Mouse (Mus musculus) MEL (cell line): ENCODE results near the gene Sh3rf1. TPM values are rescaled to one million over a fixed set of nuclear protein-coding genes. Genes with fewer than 3 reads are reported as not detected.

Experiments used
- DNase-seq: peaks from one replicate; pipeline ENCODE4 v3.0.0; 2011; ENCODE audit warnings: low read depth, low spot score
- H3K27ac ChIP-seq: 2 replicates; pipeline ENCODE4 v1.5.1; 2012; ENCODE audit warnings: low read depth, mild to moderate bottlenecking, control low read depth, low read length, moderate library complexity; ENCODE audit not compliant: control insufficient read depth
- H3K27me3 ChIP-seq, 2 experiments: fragments of 150-350 bp in 1 of 2; sonication (generic) in 1 of 2; 2 replicates each; pipeline ENCODE4 v1.6.1; 2012; ENCODE audit warnings: low read length in 2 of 2, mild to moderate bottlenecking in 2 of 2, improper control_type of control experiment in 1 of 2, moderate library complexity in 1 of 2; ENCODE audit not compliant: insufficient read depth in 2 of 2, control insufficient read depth in 1 of 2
- H3K36me3 ChIP-seq, 2 experiments: 2 replicates each; pipeline ENCODE4 v1.6.1; 2012 to 2014; ENCODE audit warnings: low read length in 2 of 2, improper control_type of control experiment in 1 of 2, inconsistent platforms in 1 of 2, mild to moderate bottlenecking in 1 of 2; ENCODE audit not compliant: insufficient read depth in 2 of 2, control insufficient read depth in 1 of 2
- H3K4me1 ChIP-seq, 2 experiments: fragments of 150-350 bp in 1 of 2; sonication (generic) in 1 of 2; 2 replicates each; pipeline ENCODE4 v1.6.1; 2012; ENCODE audit warnings: low read length in 2 of 2, improper control_type of control experiment in 1 of 2, mild to moderate bottlenecking in 1 of 2; ENCODE audit not compliant: insufficient read depth in 2 of 2, control insufficient read depth in 1 of 2
- H3K4me3 ChIP-seq, 2 experiments: fragments of 150-350 bp in 1 of 2; sonication (generic) in 1 of 2; 2 replicates each; pipeline ENCODE4 v1.5.1; 2012; ENCODE audit warnings: low read depth in 2 of 2, low read length in 2 of 2, mild to moderate bottlenecking in 2 of 2, moderate library complexity in 2 of 2, control low read depth in 1 of 2, improper control_type of control experiment in 1 of 2; ENCODE audit not compliant: control insufficient read depth in 1 of 2, insufficient read depth in 1 of 2
- H3K79me2 ChIP-seq: 2 replicates; pipeline ENCODE4 v1.6.1; 2012; ENCODE audit warnings: mild to moderate bottlenecking, low read length, moderate library complexity; ENCODE audit not compliant: control insufficient read depth, poor library complexity, insufficient read depth
- H3K9ac ChIP-seq: 2 replicates; pipeline ENCODE4 v1.6.1; 2012; ENCODE audit warnings: low read depth, mild to moderate bottlenecking, control low read depth, low read length, moderate library complexity; ENCODE audit not compliant: control insufficient read depth, poor library complexity, severe bottlenecking
- H3K9me3 ChIP-seq: fragments of 150-350 bp; sonication (generic); replicated peaks from 2 replicates; pipeline ENCODE4 v1.6.1; 2012; ENCODE audit warnings: mild to moderate bottlenecking, low read length, improper control_type of control experiment, moderate library complexity; ENCODE audit not compliant: insufficient read depth
- CTCF ChIP-seq, 3 experiments: IDR thresholded peaks in 2 of 3; conservative IDR thresholded peaks in 1 of 3; 2 replicates each; pipeline ENCODE4 v1.5.1; 2011 to 2012; ENCODE audit warnings: low read length in 3 of 3, low read depth in 2 of 3, mild to moderate bottlenecking in 2 of 3, improper control_type of control experiment in 1 of 3, inconsistent platforms in 1 of 3, mixed read lengths in 1 of 3, moderate library complexity in 1 of 3; ENCODE audit not compliant: control insufficient read depth in 1 of 3, insufficient read depth in 1 of 3, poor library complexity in 1 of 3, severe bottlenecking in 1 of 3
- ELF1 ChIP-seq: IDR thresholded peaks from 2 replicates; pipeline ENCODE4 v1.6.1; 2014; ENCODE audit warnings: low read depth, mild to moderate bottlenecking, inconsistent platforms, low read length, improper control_type of control experiment, moderate library complexity
- EP300 ChIP-seq, 2 experiments: IDR thresholded peaks; 2 replicates each; pipeline ENCODE4 v1.6.1; 2011; ENCODE audit warnings: improper control_type of control experiment in 2 of 2, low read length in 2 of 2, low read depth in 1 of 2, mild to moderate bottlenecking in 1 of 2
- ETS1 ChIP-seq: IDR thresholded peaks from 2 replicates; pipeline ENCODE4 v1.6.1; 2012; ENCODE audit warnings: low read depth, mild to moderate bottlenecking, inconsistent platforms, low read length, improper control_type of control experiment, moderate library complexity
- GATA1 ChIP-seq: IDR thresholded peaks from 2 replicates; pipeline ENCODE4 v1.6.1; 2011; ENCODE audit warnings: low read depth, low read length, improper control_type of control experiment
- HCFC1 ChIP-seq: IDR thresholded peaks from 2 replicates; pipeline ENCODE4 v1.6.1; 2012; ENCODE audit warnings: low read depth, mild to moderate bottlenecking, inconsistent platforms, low read length, improper control_type of control experiment, moderate library complexity
- JUND ChIP-seq: IDR thresholded peaks from 2 replicates; pipeline ENCODE4 v1.6.1; 2011; ENCODE audit warnings: low read depth, mild to moderate bottlenecking, improper control_type of control experiment, low read length
- MAX ChIP-seq: IDR thresholded peaks from 2 replicates; pipeline ENCODE4 v1.6.1; 2011; ENCODE audit warnings: low read length, improper control_type of control experiment
- MAZ ChIP-seq: IDR thresholded peaks from 2 replicates; pipeline ENCODE4 v1.6.1; 2012; ENCODE audit warnings: low read depth, mild to moderate bottlenecking, inconsistent platforms, low read length, improper control_type of control experiment
- MEF2A ChIP-seq: IDR thresholded peaks from 2 replicates; pipeline ENCODE4 v1.6.1; 2014; ENCODE audit warnings: low read depth, mild to moderate bottlenecking, inconsistent platforms, low read length, improper control_type of control experiment; ENCODE audit not compliant: poor library complexity, insufficient replicate concordance, severe bottlenecking; ENCODE audit errors: extremely low read depth
- MXI1 ChIP-seq: IDR thresholded peaks from 2 replicates; pipeline ENCODE4 v1.6.1; 2011; ENCODE audit warnings: mild to moderate bottlenecking, low read depth, low read length, improper control_type of control experiment
- MYB ChIP-seq: IDR thresholded peaks from 2 replicates; pipeline ENCODE4 v1.6.1; 2011; ENCODE audit warnings: mild to moderate bottlenecking, low read depth, low read length, improper control_type of control experiment
- POLR2AphosphoS2 ChIP-seq: IDR thresholded peaks from 2 replicates; pipeline ENCODE4 v1.6.1; 2011; ENCODE audit warnings: low read length, improper control_type of control experiment
- RAD21 ChIP-seq: IDR thresholded peaks from 2 replicates; pipeline ENCODE4 v1.6.1; 2011; ENCODE audit warnings: mild to moderate bottlenecking, low read depth, low read length, improper control_type of control experiment
- RCOR1 ChIP-seq: IDR thresholded peaks from 2 replicates; pipeline ENCODE4 v1.6.1; 2012; ENCODE audit warnings: low read depth, mild to moderate bottlenecking, inconsistent platforms, low read length, improper control_type of control experiment
- SIN3A ChIP-seq: IDR thresholded peaks from 2 replicates; pipeline ENCODE4 v1.6.1; 2012; ENCODE audit warnings: low read length, improper control_type of control experiment, inconsistent platforms
- TAL1 ChIP-seq: IDR thresholded peaks from 2 replicates; pipeline ENCODE4 v1.6.1; 2012; ENCODE audit warnings: mild to moderate bottlenecking, inconsistent platforms, low read length, moderate library complexity, mixed read lengths
- TCF12 ChIP-seq: IDR thresholded peaks from 2 replicates; pipeline ENCODE4 v1.6.1; 2014; ENCODE audit warnings: low read depth, mild to moderate bottlenecking, inconsistent platforms, low read length, improper control_type of control experiment, moderate library complexity
- UBTF ChIP-seq: IDR thresholded peaks from 2 replicates; pipeline ENCODE4 v1.6.1; 2012; ENCODE audit warnings: low read depth, mild to moderate bottlenecking, inconsistent platforms, low read length, improper control_type of control experiment, moderate library complexity, borderline replicate concordance; ENCODE audit not compliant: insufficient read depth
- USF2 ChIP-seq, 2 experiments: IDR thresholded peaks; 2 replicates each; pipeline ENCODE4 v1.6.1; 2011 to 2012; ENCODE audit warnings: improper control_type of control experiment in 2 of 2, low read length in 2 of 2, borderline replicate concordance in 1 of 2, inconsistent platforms in 1 of 2, low read depth in 1 of 2, mild to moderate bottlenecking in 1 of 2; ENCODE audit not compliant: insufficient read depth in 1 of 2
- ZNF384 ChIP-seq: IDR thresholded peaks from 2 replicates; pipeline ENCODE4 v1.6.1; 2012; ENCODE audit warnings: low read depth, mild to moderate bottlenecking, inconsistent platforms, low read length, improper control_type of control experiment
- polyA plus RNA-seq, 2 experiments: library from polyadenylated mRNA; stranded (reverse) in 1 of 2; unstranded in 1 of 2; fragments of >175 nt in 1 of 2; fragments of >200 nt in 1 of 2; gene quantifications; 2 replicates each; pipeline versions ENCODE4 v1.2.1 to v1.2.4; 2012; ENCODE audit warnings: low replicate concordance in 2 of 2, low read depth in 1 of 2; ENCODE audit not compliant: insufficient read length in 2 of 2, insufficient read depth in 1 of 2, missing spikeins in 1 of 2
- total RNA-seq: library from RNA; depleted of rRNA; stranded (reverse); fragments of 300-350 nt; gene quantifications from 2 replicates; pipeline ENCODE4 v1.2.3, GENCODE M21; 2012

Sh3rf1 gene
- total and polyA plus RNA-seq, 3 experiments: 1.5 to 5.9 TPM; not detected in 1

DNA sequence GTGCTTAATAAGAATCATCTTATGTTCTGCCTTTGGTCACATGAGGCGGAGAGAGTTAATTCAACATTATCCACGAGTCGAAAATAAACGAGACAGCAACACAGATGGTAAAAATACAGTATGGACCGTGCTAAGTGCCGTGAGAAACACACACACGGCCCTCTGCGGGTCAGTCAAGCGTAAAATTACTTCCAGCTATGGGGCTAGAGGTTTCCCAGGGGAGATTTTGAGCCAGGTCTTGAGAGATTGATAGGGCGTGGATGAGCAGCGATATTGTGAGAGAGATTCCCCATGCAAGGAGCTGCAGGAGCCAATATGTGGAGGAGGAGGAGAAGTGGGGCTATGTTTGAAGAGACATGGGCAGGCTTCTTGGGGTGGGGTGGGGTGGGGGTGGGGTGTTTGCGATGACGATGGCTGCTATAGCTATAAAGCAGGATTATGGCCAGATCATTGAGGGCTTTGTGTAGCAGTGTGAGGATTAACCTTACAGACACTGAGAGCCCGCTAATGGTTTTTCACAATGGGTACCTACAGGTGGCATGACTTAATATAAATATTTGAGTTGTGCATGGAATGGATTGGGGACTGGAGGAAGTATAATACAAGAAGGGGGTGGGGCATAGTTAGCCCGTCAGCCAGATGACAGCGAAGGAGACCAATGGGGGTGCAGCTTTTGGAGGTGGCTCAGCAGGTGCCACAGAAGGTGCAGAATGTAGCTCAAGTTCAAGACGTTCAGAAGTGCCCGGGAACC, 166.8 kb downstream of the Sh3rf1 start:
- Histone ChIP-seq H3K9ac (no peak overlapping the region), H3K27me3 (no peaks in the 10 kb centered on the region), H3K4me3 (no peak overlapping the region), H3K79me2 (no peaks in the 10 kb centered on the region), H3K27ac (no peak overlapping the region), H3K4me1 (peaks cover 0 to 12% of the 10 kb centered on the region in 2 experiments; a peak in 2 of 4 replicates), H3K36me3 (no peaks in the 10 kb centered on the region), H3K9me3 (no peaks in the 10 kb centered on the region)
- no peak for DNase-seq
- TF ChIP-seq CTCF (IDR thresholded peaks at IDR 0.05 in 2 of 3, conservative IDR thresholded peaks at IDR 0.05 in 1 of 3; ENCODE audit: control insufficient read depth in 1 of 3, insufficient read depth in 1 of 3, low read depth in 2 of 3, low read length in 3 of 3, poor library complexity in 1 of 3, severe bottlenecking in 1 of 3): no peak
- no peak for TF ChIP-seq ZNF384
- no peak for TF ChIP-seq RCOR1
- TF ChIP-seq ELF1: no peak
- no peak for TF ChIP-seq GATA1
- TF ChIP-seq EP300 (IDR thresholded peaks at IDR 0.05; ENCODE audit: low read depth in 1 of 2, low read length in 2 of 2): no peak
- TF ChIP-seq JUND: no peak
- no peak for TF ChIP-seq RAD21
- no peak for TF ChIP-seq MEF2A
- no peak for TF ChIP-seq POLR2AphosphoS2
- TF ChIP-seq ETS1: no peak
- no peak for TF ChIP-seq MXI1
- no peak for TF ChIP-seq MAX
- no peak for TF ChIP-seq MYB
- no peak for TF ChIP-seq TCF12
- TF ChIP-seq UBTF: no peak
- TF ChIP-seq TAL1: no peak
- no peak for TF ChIP-seq SIN3A
- TF ChIP-seq MAZ: no peak

DNA sequence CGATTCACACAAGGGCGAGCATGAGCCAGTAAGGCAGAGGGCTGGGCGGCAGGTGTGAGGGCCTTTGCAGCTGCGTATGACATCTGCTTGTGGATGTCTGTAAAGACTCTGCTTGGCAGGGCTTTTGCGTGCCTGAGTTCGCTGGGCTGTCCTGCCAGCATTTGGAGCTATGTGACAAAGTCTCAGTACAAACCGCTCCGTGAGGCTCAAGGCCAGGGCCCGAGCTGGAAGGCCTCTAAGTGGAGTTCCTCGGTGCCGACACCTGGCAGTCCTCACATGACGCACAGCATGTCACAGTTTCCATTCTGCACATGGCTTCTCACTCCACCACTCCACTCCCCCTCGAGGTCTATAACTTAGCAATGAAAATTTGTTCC, 167.4 kb downstream of the Sh3rf1 start:
- no peak for TF ChIP-seq USF2 (IDR thresholded peaks at IDR 0.05; ENCODE audit: borderline replicate concordance in 1 of 2, insufficient read depth in 1 of 2, low read depth in 1 of 2, low read length in 2 of 2)
- TF ChIP-seq HCFC1: no peak
- H3K4me1 ChIP-seq: peaks cover 0 to 12% of the 10 kb centered on the region in 2 experiments; a peak in 2 of 4 replicates
- H3K27me3 ChIP-seq: no peaks in the 10 kb centered on the region
- no peak for DNase-seq
- H3K4me3 ChIP-seq: no peak overlapping the region
- H3K36me3 ChIP-seq: no peaks in the 10 kb centered on the region
- H3K9ac ChIP-seq: no peak overlapping the region
- no peak overlapping the region for H3K27ac ChIP-seq
- H3K79me2 ChIP-seq: no peaks in the 10 kb centered on the region
- no peaks in the 10 kb centered on the region for H3K9me3 ChIP-seq
